Mouse (Mus musculus): ENCODE data around the gene Dcbld1.

GRCm38 (mm10) chr10:52215267-52215818, 18.1 kb upstream of the Dcbld1 start:
- TF ChIP-seq TCF3 (IDR thresholded peaks at IDR 0.05; ENCODE audit: insufficient read length, low read depth) (no peak), SRF (IDR thresholded peaks at IDR 0.05; ENCODE audit: control insufficient read depth, insufficient read length, low read depth) (no peak), POLR2A (IDR thresholded peaks at IDR 0.05; ENCODE audit: insufficient read length, low read depth) (no peak), E2F4 (IDR thresholded peaks at IDR 0.05; ENCODE audit: insufficient read depth) (no peak), POLR2AphosphoS2 (IDR thresholded peaks at IDR 0.05; ENCODE audit: insufficient read length, low read depth) (no peak), TCF12 (IDR thresholded peaks at IDR 0.05; ENCODE audit: insufficient read depth, poor library complexity, severe bottlenecking) (no peak), MYOD1 (IDR thresholded peaks at IDR 0.05; ENCODE audit: control insufficient read depth in 1 of 3, insufficient read length in 2 of 3, low read depth in 2 of 3) (no peak), USF1 (IDR thresholded peaks at IDR 0.05; ENCODE audit: low read depth) (no peak), MAX (IDR thresholded peaks at IDR 0.05; ENCODE audit: low read depth) (no peak)

Measured in myocyte (in vitro differentiated cells).